Mouse (Mus musculus) cerebellum, adult 11 months (tissue): ENCODE data around the gene Elfn2.

Experiments
- DNase-seq: peaks from one replicate; pipeline ENCODE4 v3.0.0; 2022

Elfn2 gene

GRCm38 (mm10) chr15:78677708-78678107 is 40.9 kb downstream of the Elfn2 start:
- DNase-seq = no peak

- peak; percentile 39 for DNase-seq
These were observed 41.6 kb downstream of the Elfn2 start for GRCm38 (mm10) chr15:78677015-78677414.

GRCm38 (mm10) chr15:78674912-78675412 is 43.6 kb downstream of the Elfn2 start:
- no peak for DNase-seq

GRCm38 (mm10) chr15:78673436-78673835 is 45.1 kb downstream of the Elfn2 start:
- DNase-seq = no peak

- peak; percentile 23 for DNase-seq
These were observed 48.2 kb downstream of the Elfn2 start for GRCm38 (mm10) chr15:78670341-78670740.

GRCm38 (mm10) chr15:78669221-78669871 is 49.2 kb downstream of the Elfn2 start:
- no peak for DNase-seq

- no peak for DNase-seq
These were observed 54.3 kb downstream of the Elfn2 start for GRCm38 (mm10) chr15:78664268-78664667.

GRCm38 (mm10) chr15:78651169-78651568 is 67.4 kb downstream of the Elfn2 start:
- DNase-seq = no peak

- DNase-seq = no peak
These were observed 70.8 kb downstream of the Elfn2 start for GRCm38 (mm10) chr15:78647746-78648145.

- DNase-seq = no peak
These were observed 74.0 kb downstream of the Elfn2 start for GRCm38 (mm10) chr15:78644606-78645005.

GRCm38 (mm10) chr15:78643633-78644032 is 74.9 kb downstream of the Elfn2 start:
- DNase-seq = no peak

- DNase-seq = no peak
These were observed 83.3 kb downstream of the Elfn2 start for GRCm38 (mm10) chr15:78635231-78635630.

- DNase-seq = no peak
These were observed 84.4 kb downstream of the Elfn2 start for GRCm38 (mm10) chr15:78634095-78634737.

GRCm38 (mm10) chr15:78633413-78633812 is 85.2 kb downstream of the Elfn2 start:
- no peak for DNase-seq

GRCm38 (mm10) chr15:78632387-78632786 is 86.2 kb downstream of the Elfn2 start:
- DNase-seq = no peak

GRCm38 (mm10) chr15:78626285-78626684 is 92.3 kb downstream of the Elfn2 start:
- no peak for DNase-seq

- DNase-seq = no peak
These were observed 93.6 kb downstream of the Elfn2 start for GRCm38 (mm10) chr15:78624961-78625360.

GRCm38 (mm10) chr15:78624431-78624950 is 94.1 kb downstream of the Elfn2 start:
- peak; percentile 20 for DNase-seq

GRCm38 (mm10) chr15:78623426-78623825 is 95.1 kb downstream of the Elfn2 start:
- peak; percentile 51 for DNase-seq
